ENCODE assay signal across 25 mouse cellular contexts in genomic region chr4:137747091-137747490, GRCm38 (mm10). TPM values are rescaled to one million over a fixed set of nuclear protein-coding genes. Genes with fewer than 3 reads are reported as not detected.
DNase-seq lines count a peak whose midpoint lies in the region; ATAC-seq and TF ChIP-seq lines count a peak whose summit lies in the region.
"Had no signal": no experiment of that assay in that cellular context is flagged by ENCODE, and none has a peak within 500 bp of the region (broad histone marks: within the 10 kb centered on the region; RNA-seq: fewer than 3 reads in every experiment).

No protein-coding gene starts in this region.

- no peak for TF ChIP-seq POLR2A in kidney, adult 2 months (IDR thresholded peaks at IDR 0.05; ENCODE audit: low read depth, low read length)

- no peaks in the 10 kb centered on the region for H3K4me1 ChIP-seq in kidney, embryonic 14.5 days (ENCODE audit: control insufficient read depth, insufficient read depth, low read length)
- peaks cover 16% of the 10 kb centered on the region for H3K4me1 ChIP-seq in kidney, adult 2 months (ENCODE audit: control insufficient read depth, insufficient read depth, low read length)
- H3K4me1 ChIP-seq: megakaryocyte, embryonic 14.5 days; midbrain, embryonic 13.5 days had no signal

- H3K27ac ChIP-seq in kidney, embryonic 14.5 days (ENCODE audit: low read depth, low read length): no peak overlapping the region
- H3K27ac ChIP-seq in kidney, adult 2 months (ENCODE audit: insufficient read depth, low read depth, low read length): peak overlapping the region; percentile 89
- H3K27ac ChIP-seq: forebrain, embryonic 13.5 days; limb, embryonic 12.5 days; midbrain, embryonic 13.5 days had no signal

- H3K4me2 ChIP-seq in kidney, embryonic 14.5 days (replicated peaks; ENCODE audit: low read depth, low read length): no peak overlapping the region
- H3K4me2 ChIP-seq: forebrain, embryonic 13.5 days; heart, embryonic 12.5 days; limb, embryonic 12.5 days; midbrain, embryonic 13.5 days had no signal

- no peak for ATAC-seq in kidney, embryonic 14.5 days (ENCODE audit: low FRiP score, low TSS enrichment)
- ATAC-seq in granulocyte monocyte progenitor cell, adult 5-6 weeks (replicated peaks; ENCODE audit: poor library complexity, severe bottlenecking): no peak
- ATAC-seq: forebrain, embryonic 13.5 days; inflammation-experienced regulatory T-cells, adult 6 months; midbrain, embryonic 13.5 days had no signal

- 77% methylated on average over 9 of the region's 9 CpGs for WGBS in kidney, embryonic 14.5 days
- 51% methylated on average over 9 of the region's 9 CpGs for WGBS in kidney, adult 2 months

- no peak overlapping the region for H3K9ac ChIP-seq in kidney, embryonic 14.5 days (ENCODE audit: low read depth, low read length)
- H3K9ac ChIP-seq: forebrain, embryonic 13.5 days; heart, embryonic 12.5 days; limb, embryonic 12.5 days; midbrain, embryonic 13.5 days had no signal

- peak; percentile 93 for DNase-seq in kidney, adult 11 months
- DNase-seq in kidney, adult 2 months: peak; percentile 94
- peak; percentile 89 to 90 for DNase-seq in kidney, adult 8-10 months
- peak; percentile 76 to 95 for DNase-seq in kidney, postnatal 25 days
- DNase-seq in layer of hippocampus, adult 9-11 months: no peak
- DNase-seq: adrenal gland, adult 2 months; cerebellum, adult 2 months; cerebellum, postnatal 25 days; gastrocnemius, postnatal 36 days; heart, postnatal 10 days; layer of hippocampus, postnatal 36 days; lung, adult 18-20 months; lung, postnatal 14 days; thymus, adult 18-20 months; thymus, postnatal 4 days had no signal

- H3K36me3 ChIP-seq in kidney, embryonic 14.5 days (ENCODE audit: control insufficient read depth, insufficient read depth, low read length): no peaks in the 10 kb centered on the region
- H3K36me3 ChIP-seq in kidney, adult 2 months (ENCODE audit: control insufficient read depth, insufficient read depth, low read length): no peaks in the 10 kb centered on the region
- H3K36me3 ChIP-seq: heart, embryonic 12.5 days; limb, embryonic 12.5 days; midbrain, embryonic 13.5 days had no signal

- H3K4me3 ChIP-seq in kidney, embryonic 14.5 days (ENCODE audit: low read length): no peak overlapping the region
- no peak overlapping the region for H3K4me3 ChIP-seq in kidney, adult 2 months (ENCODE audit: insufficient read depth, low read depth, low read length)
- H3K4me3 ChIP-seq: forebrain, embryonic 13.5 days; heart, embryonic 12.5 days; limb, embryonic 12.5 days; megakaryocyte, embryonic 14.5 days; midbrain, embryonic 13.5 days had no signal

- TF ChIP-seq CTCF in kidney, adult 2 months (conservative IDR thresholded peaks at IDR 0.05; ENCODE audit: insufficient read depth, insufficient read length, low read depth, low read length): peak; percentile 46; the same call in 1 of the 2 replicates

- no peaks in the 10 kb centered on the region for H3K9me3 ChIP-seq in kidney, embryonic 14.5 days (ENCODE audit: control insufficient read depth, low read length)
- H3K9me3 ChIP-seq: forebrain, embryonic 13.5 days; heart, embryonic 12.5 days; limb, embryonic 12.5 days; megakaryocyte, embryonic 14.5 days; midbrain, embryonic 13.5 days had no signal

- H3K27me3 ChIP-seq in kidney, embryonic 14.5 days (ENCODE audit: control insufficient read depth, insufficient read depth, low read length): no peaks in the 10 kb centered on the region
- no peaks in the 10 kb centered on the region for H3K27me3 ChIP-seq in kidney, adult 2 months (replicated peaks; ENCODE audit: control insufficient read depth, insufficient read depth, low read length)
- H3K27me3 ChIP-seq: forebrain, embryonic 13.5 days; limb, embryonic 12.5 days; midbrain, embryonic 13.5 days had no signal

RNA-seq across cellular contexts. Expression of gene Alpl, which starts 49.1 kb away (rescaled TPM):
- 5.9 and 10.2 TPM in 2 replicates for polyA plus RNA-seq in kidney, embryonic 14.5 days (2014; fragmentation: Nextera tagmentation; extraction: Ambion mirVana)
- 564 and 569 TPM in 2 replicates for polyA plus RNA-seq in kidney, adult 2 months (2012; rRNA removed)
- total RNA-seq in granulocyte monocyte progenitor cell, adult 5-6 weeks (2014; fragmentation: Nextera tagmentation): not detected in 2 replicates
- total RNA-seq in granulocyte monocyte progenitor cell, adult 5-6 weeks (2017): not detected in 2 replicates
- total RNA-seq: MEL; monocyte, adult 5-6 weeks had no signal

Comparison
In these comparisons a context has a peak if more than half of its experiments do, and no peak if none do; other contexts are left out.
1. RNA of gene Alpl, which starts 49.1 kb away (polyA plus RNA-seq): 564 to 569 TPM in kidney, adult 2 months; 5.9 to 10.2 TPM in kidney, embryonic 14.5 days; every median in the first group is over 10 times any median in the second.